Mouse (Mus musculus): ENCODE measurements around the gene Vmn1r30. TPM values are rescaled to one million over a fixed set of nuclear protein-coding genes. Genes with fewer than 3 reads are reported as not detected.

Vmn1r30 gene
- not detected for polyA plus RNA-seq (2014; fragmentation: Illumina TruSeq; extraction: RNeasy Lipid Tissue Mini Kit (QIAGEN cat#74804); ENCODE audit: low read depth, low replicate concordance)

GRCm38 (mm10) chr6:58443285-58443684 lies at the start of gene Vmn1r30:
Vmn1r30 (minus strand) TSS chr6:58443385.

GRCm38 (mm10) chr6:58475230-58475629 lies 32.0 kb upstream of the Vmn1r30 start, which contains the start of gene Vmn1r31:
Vmn1r31 (minus strand) TSS chr6:58475330.

Other genes with a start within 250 kb of the Vmn1r30 start
- not detected for gene Vmn1r27, start 224.6 kb downstream of the Vmn1r30 start, polyA plus RNA-seq (2014; fragmentation: Illumina TruSeq; extraction: RNeasy Lipid Tissue Mini Kit (QIAGEN cat#74804); ENCODE audit: low read depth, low replicate concordance)
- not detected for gene Vmn1r28, start 181.3 kb downstream of the Vmn1r30 start, polyA plus RNA-seq (2014; fragmentation: Illumina TruSeq; extraction: RNeasy Lipid Tissue Mini Kit (QIAGEN cat#74804); ENCODE audit: low read depth, low replicate concordance)
- not detected for gene Vmn1r29, start 141.8 kb downstream of the Vmn1r30 start, polyA plus RNA-seq (2014; fragmentation: Illumina TruSeq; extraction: RNeasy Lipid Tissue Mini Kit (QIAGEN cat#74804); ENCODE audit: low read depth, low replicate concordance)
- gene Vmn1r31, start 31.9 kb upstream of the Vmn1r30 start, polyA plus RNA-seq (2014; fragmentation: Illumina TruSeq; extraction: RNeasy Lipid Tissue Mini Kit (QIAGEN cat#74804); ENCODE audit: low read depth, low replicate concordance) = not detected
- gene Abcg2, start 141.1 kb upstream of the Vmn1r30 start, polyA plus RNA-seq (2014; fragmentation: Illumina TruSeq; extraction: RNeasy Lipid Tissue Mini Kit (QIAGEN cat#74804); ENCODE audit: low read depth, low replicate concordance) = 70.8 TPM

All from adrenal gland, adult 10 weeks (tissue).